Mouse (Mus musculus): ENCODE data around the gene Cdhr3.
"Not testable (repeated sequence)": the region's sequence is repeated elsewhere in the genome, so short reads cannot be mapped to it uniquely, and the experiment has no call there.

Cdhr3 gene

GRCm38 (mm10) chr12:33005858-33006257 lies 86.8 kb downstream of the Cdhr3 start:
- no peak for DNase-seq (ENCODE audit: low spot score in 2 of 2)

GRCm38 (mm10) chr12:33003339-33003965 lies 89.2 kb downstream of the Cdhr3 start:
- DNase-seq (ENCODE audit: low spot score in 2 of 2), result no peak

DNA sequence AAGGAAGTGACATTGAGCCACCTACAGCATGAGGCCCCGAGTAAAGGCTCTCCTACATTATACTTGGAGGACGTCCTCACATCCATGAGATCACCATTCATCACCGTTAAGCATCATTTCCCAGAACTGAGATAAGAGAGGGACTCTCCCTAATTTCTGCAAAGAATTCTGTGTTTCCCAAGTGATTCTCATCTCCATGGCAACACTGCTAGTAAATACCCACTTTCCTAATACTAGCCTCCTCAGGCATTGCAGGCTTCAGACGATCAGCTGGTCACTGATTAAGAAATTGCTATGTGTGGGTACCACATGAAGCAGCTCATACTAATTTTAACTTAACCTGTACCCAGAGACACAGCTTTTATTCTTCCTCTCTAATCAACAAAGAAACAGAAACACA lies 92.3 kb downstream of the Cdhr3 start:
- no peak for DNase-seq (ENCODE audit: low spot score in 2 of 2)

DNA sequence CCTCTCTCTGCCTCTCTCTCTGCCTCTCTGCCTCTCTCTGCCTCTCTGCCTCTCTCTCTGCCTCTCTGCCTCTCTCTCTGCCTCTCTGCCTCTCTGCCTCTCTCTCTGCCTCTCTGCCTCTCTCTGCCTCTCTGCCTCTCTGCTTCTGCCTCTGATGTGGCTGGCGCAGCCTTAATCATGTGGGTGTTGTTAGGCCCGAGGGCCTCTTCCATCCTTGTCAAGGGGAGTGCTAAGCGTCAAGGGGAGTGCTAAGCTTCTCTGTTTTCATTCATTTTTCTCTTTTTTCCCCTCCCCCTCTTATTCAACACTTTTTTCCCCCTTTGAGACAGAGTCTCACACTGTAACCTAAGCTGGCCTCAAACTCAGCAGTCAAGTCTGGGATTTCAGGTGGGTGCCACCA lies 92.9 kb downstream of the Cdhr3 start:
- DNase-seq (ENCODE audit: low spot score in 2 of 2), result not testable (repeated sequence)

- DNase-seq (ENCODE audit: low spot score in 2 of 2), result no peak
Measured at GRCm38 (mm10) chr12:32998766-32999165, 93.9 kb downstream of the Cdhr3 start.

DNA sequence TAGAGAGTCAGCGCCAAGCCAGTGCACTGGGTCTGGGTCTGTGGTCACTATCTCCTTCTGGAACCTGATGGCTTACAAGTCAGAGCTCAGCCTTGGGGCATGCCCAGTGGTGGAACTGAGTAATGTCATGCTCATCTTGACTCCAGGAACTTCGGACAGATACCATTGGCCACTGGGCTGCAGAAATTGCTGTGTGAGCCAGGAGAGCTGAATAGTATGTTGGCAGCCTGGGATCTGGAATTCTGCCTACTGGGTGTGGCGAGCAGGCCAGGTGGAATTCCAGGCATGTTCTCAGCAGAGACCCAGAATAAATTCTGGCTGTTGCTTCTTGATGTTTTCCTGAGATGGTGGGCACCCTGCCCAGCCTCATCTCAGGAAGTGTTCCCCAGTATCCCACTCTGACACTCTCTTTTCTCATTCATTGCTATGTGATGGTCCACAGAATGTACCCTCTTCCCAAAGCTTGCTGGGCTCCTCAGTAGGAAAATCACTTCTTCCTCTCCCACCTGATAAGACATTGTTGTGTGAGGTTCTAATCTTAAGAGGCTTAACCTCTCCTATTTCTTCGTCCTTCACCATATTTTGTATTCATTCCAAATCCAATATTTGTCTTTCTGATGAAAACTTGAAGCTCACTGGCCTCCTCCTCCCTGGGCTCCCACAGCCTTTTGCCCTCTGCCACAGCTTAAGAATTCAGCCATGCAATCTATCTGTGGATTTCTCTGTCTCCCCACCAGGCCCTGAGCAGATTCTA lies 97.4 kb downstream of the Cdhr3 start:
- no peak for DNase-seq (ENCODE audit: low spot score in 2 of 2)

GRCm38 (mm10) chr12:32994081-32994480 lies 98.6 kb downstream of the Cdhr3 start:
- no peak for DNase-seq (ENCODE audit: low spot score in 2 of 2)

- DNase-seq (ENCODE audit: low spot score in 2 of 2), result no peak
Measured at GRCm38 (mm10) chr12:32989731-32990130, 102.9 kb downstream of the Cdhr3 start.

- no peak for DNase-seq (ENCODE audit: low spot score in 2 of 2)
Measured at GRCm38 (mm10) chr12:32986284-32986683, 106.4 kb downstream of the Cdhr3 start.

Measured in cerebellum, postnatal 4 days (tissue).